Mouse (Mus musculus) midbrain, embryonic 12.5 days (tissue): ENCODE measurements around the gene Gnl2. TPM values are rescaled to one million over a fixed set of nuclear protein-coding genes. Genes with fewer than 3 reads are reported as not detected.

Experiments
- ATAC-seq: fragments of 200-750 bp; cut with Nextera tagmentation; 2 replicates; pipeline ENCODE4 v1.8.0; 2017; ENCODE audit warnings: low read depth, moderate TSS enrichment, moderate library complexity; ENCODE audit not compliant: low FRiP score
- H3K27ac ChIP-seq: fragments of 300-500 bp; sonication (generic); replicated peaks from 2 replicates; pipeline ENCODE4 v1.5.1; 2016; ENCODE audit warnings: mild to moderate bottlenecking
- H3K27me3 ChIP-seq: fragments of 300-500 bp; sonication (generic); 2 replicates; pipeline ENCODE4 v1.6.1; 2016; ENCODE audit warnings: mild to moderate bottlenecking
- H3K36me3 ChIP-seq: fragments of 300-500 bp; sonication (generic); 2 replicates; pipeline ENCODE4 v1.6.1; 2016
- H3K4me1 ChIP-seq: fragments of 300-500 bp; sonication (generic); 2 replicates; pipeline ENCODE4 v1.6.1; 2016
- H3K4me2 ChIP-seq: fragments of 300-500 bp; sonication (generic); replicated peaks from 2 replicates; pipeline ENCODE4 v1.6.1; 2016; ENCODE audit warnings: mild to moderate bottlenecking, moderate library complexity
- H3K4me3 ChIP-seq: fragments of 300-500 bp; sonication (generic); 2 replicates; pipeline ENCODE4 v1.5.1; 2016; ENCODE audit warnings: mild to moderate bottlenecking
- H3K9ac ChIP-seq: fragments of 300-500 bp; sonication (generic); replicated peaks from 2 replicates; pipeline ENCODE4 v1.6.1; 2016; ENCODE audit warnings: mild to moderate bottlenecking, moderate library complexity
- H3K9me3 ChIP-seq: fragments of 300-500 bp; sonication (generic); 2 replicates; pipeline ENCODE4 v1.6.1; 2016; ENCODE audit warnings: mild to moderate bottlenecking
- WGBS: fragments of 180-500 bp; shearing (Covaris S2); methylation state at CpG from one replicate; pipeline ENCODE4 v1.1.7; 2016; 5-methylcytosine and 5-hydroxymethylcytosine counted together
- polyA plus RNA-seq: library from polyadenylated mRNA; unstranded; fragments of >200 nt; fragmentation: Nextera tagmentation; extraction: Ambion mirVana; gene quantifications from 2 replicates; pipeline ENCODE4 v1.2.1, GENCODE M21; 2016

Gene Gnl2
- 99.1 and 104 TPM in 2 replicates for polyA plus RNA-seq

- Histone ChIP-seq H3K9me3 (no peaks in the 10 kb centered on the region), H3K27ac (no peak within 1 kb of the TSS), H3K9ac (no peak within 1 kb of the TSS; the same call in 1 of the 2 replicates), H3K4me2 (no peak within 1 kb of the TSS), H3K4me1 (no peaks in the 10 kb centered on the region), H3K4me3 (no peak within 1 kb of the TSS), H3K27me3 (peaks cover 7% of the 10 kb centered on the region; the same call in 1 of the 2 replicates), H3K36me3 (no peaks in the 10 kb centered on the region)
- ATAC-seq: no peak
- 85% methylated on average over 10 of the region's 10 CpGs for WGBS
Measured at GRCm38 (mm10) chr4:125015806-125016635, at the start of gene Gnl2. Gene Gnl2, plus strand, starts transcription at chr4:125016585.

- Histone ChIP-seq H3K27me3 (peaks cover 8% of the 10 kb centered on the region; the same call in 1 of the 2 replicates), H3K9ac (no peak overlapping the region), H3K36me3 (no peaks in the 10 kb centered on the region), H3K27ac (no peak overlapping the region), H3K4me1 (peaks cover 34% of the 10 kb centered on the region), H3K4me2 (no peak overlapping the region), H3K4me3 (no peak overlapping the region), H3K9me3 (no peaks in the 10 kb centered on the region)
- no peak for ATAC-seq
- WGBS: 45% methylated on average over 6 of the region's 6 CpGs
Measured at GRCm38 (mm10) chr4:124968711-124969110, 47.7 kb upstream of the Gnl2 start.

GRCm38 (mm10) chr4:124969219-124969848 lies 47.1 kb upstream of the Gnl2 start:
- WGBS: 72% methylated on average over 7 of the region's 7 CpGs
- Histone ChIP-seq H3K4me2 (no peak overlapping the region), H3K27me3 (peaks cover 8% of the 10 kb centered on the region; the same call in 1 of the 2 replicates), H3K4me1 (peaks cover 34% of the 10 kb centered on the region), H3K36me3 (no peaks in the 10 kb centered on the region), H3K9ac (no peak overlapping the region), H3K4me3 (no peak overlapping the region), H3K27ac (no peak overlapping the region), H3K9me3 (no peaks in the 10 kb centered on the region)
- no peak for ATAC-seq

GRCm38 (mm10) chr4:124970194-124970593 lies 46.2 kb upstream of the Gnl2 start:
- 74% methylated on average over 11 of the region's 11 CpGs for WGBS
- Histone ChIP-seq H3K9me3 (no peaks in the 10 kb centered on the region), H3K36me3 (no peaks in the 10 kb centered on the region), H3K4me1 (peaks cover 29% of the 10 kb centered on the region), H3K4me2 (no peak overlapping the region), H3K27ac (no peak overlapping the region), H3K4me3 (no peak overlapping the region), H3K27me3 (peaks cover 8% of the 10 kb centered on the region; the same call in 1 of the 2 replicates), H3K9ac (no peak overlapping the region)
- no peak for ATAC-seq

- ATAC-seq: no peak
- H3K9me3 ChIP-seq: no peaks in the 10 kb centered on the region
- H3K4me3 ChIP-seq: no peak overlapping the region
- WGBS: 28% methylated on average over 5 of the region's 5 CpGs
- H3K27me3 ChIP-seq: peaks cover 8% of the 10 kb centered on the region; the same call in 1 of the 2 replicates
- peaks cover 24% of the 10 kb centered on the region for H3K4me1 ChIP-seq
- no peak overlapping the region for H3K4me2 ChIP-seq
- no peak overlapping the region for H3K9ac ChIP-seq
- H3K27ac ChIP-seq: no peak overlapping the region
- no peaks in the 10 kb centered on the region for H3K36me3 ChIP-seq
Measured at GRCm38 (mm10) chr4:124970677-124971076, 45.7 kb upstream of the Gnl2 start.

GRCm38 (mm10) chr4:124971094-124971493 lies 45.3 kb upstream of the Gnl2 start:
- ATAC-seq: no peak

GRCm38 (mm10) chr4:124972316-124972715 lies 44.1 kb upstream of the Gnl2 start:
- WGBS: 69% methylated on average over 9 of the region's 9 CpGs
- ATAC-seq: no peak
- no peak overlapping the region for H3K9ac ChIP-seq
- peaks cover 19% of the 10 kb centered on the region for H3K4me1 ChIP-seq
- H3K9me3 ChIP-seq: no peaks in the 10 kb centered on the region
- H3K4me3 ChIP-seq: no peak overlapping the region
- H3K27me3 ChIP-seq: peaks cover 8% of the 10 kb centered on the region; the same call in 1 of the 2 replicates
- H3K36me3 ChIP-seq: no peaks in the 10 kb centered on the region
- H3K4me2 ChIP-seq: no peak overlapping the region
- H3K27ac ChIP-seq: no peak overlapping the region

More at GRCm38 (mm10) chr4:124971094-124971493, 45.3 kb upstream of the Gnl2 start:
- Histone ChIP-seq H3K27me3 (peaks cover 8% of the 10 kb centered on the region; the same call in 1 of the 2 replicates), H3K4me1 (peaks cover 20% of the 10 kb centered on the region), H3K4me2 (no peak overlapping the region), H3K9me3 (no peaks in the 10 kb centered on the region), H3K4me3 (no peak overlapping the region), H3K36me3 (no peaks in the 10 kb centered on the region), H3K9ac (no peak overlapping the region), H3K27ac (no peak overlapping the region)
- WGBS: 86% methylated on average over 8 of the region's 8 CpGs

GRCm38 (mm10) chr4:124973296-124973695 lies 43.1 kb upstream of the Gnl2 start:
- Histone ChIP-seq H3K9me3 (no peaks in the 10 kb centered on the region), H3K27ac (no peak overlapping the region), H3K4me2 (no peak overlapping the region), H3K27me3 (peaks cover 12% of the 10 kb centered on the region; the same call in 1 of the 2 replicates), H3K4me1 (peaks cover 16% of the 10 kb centered on the region), H3K4me3 (no peak overlapping the region), H3K36me3 (no peaks in the 10 kb centered on the region), H3K9ac (no peak overlapping the region)
- 80% methylated on average over 2 of the region's 2 CpGs for WGBS
- no peak for ATAC-seq

GRCm38 (mm10) chr4:124978201-124978600 lies 38.2 kb upstream of the Gnl2 start:
- Histone ChIP-seq H3K27ac (no peak overlapping the region), H3K36me3 (no peaks in the 10 kb centered on the region), H3K9ac (no peak overlapping the region), H3K4me1 (peaks cover 8% of the 10 kb centered on the region), H3K27me3 (peaks cover 26% of the 10 kb centered on the region), H3K4me3 (no peak overlapping the region), H3K4me2 (no peak overlapping the region), H3K9me3 (no peaks in the 10 kb centered on the region)
- 48% methylated on average over 5 of the region's 5 CpGs for WGBS
- ATAC-seq: no peak

GRCm38 (mm10) chr4:124983893-124984526 lies 32.4 kb upstream of the Gnl2 start:
- no peak for ATAC-seq
- Histone ChIP-seq H3K27ac (no peak overlapping the region), H3K36me3 (no peaks in the 10 kb centered on the region), H3K4me2 (no peak overlapping the region), H3K9me3 (no peaks in the 10 kb centered on the region), H3K4me1 (peaks cover 37% of the 10 kb centered on the region), H3K27me3 (peaks cover 81% of the 10 kb centered on the region), H3K9ac (no peak overlapping the region), H3K4me3 (no peak overlapping the region)
- WGBS: 18% methylated on average over 9 of the region's 9 CpGs

GRCm38 (mm10) chr4:124984871-124985670 lies 31.3 kb upstream of the Gnl2 start:
- peak overlapping the region; percentile 16; the same call in 1 of the 2 replicates for H3K4me2 ChIP-seq
- 8% methylated on average over 18 of the region's 18 CpGs for WGBS
- H3K9me3 ChIP-seq: no peaks in the 10 kb centered on the region
- H3K9ac ChIP-seq: no peak overlapping the region
- no peaks in the 10 kb centered on the region for H3K36me3 ChIP-seq
- 0 out of 2 replicates have a peak overlapping the region, but pooled peaks have one; percentile 46 for H3K4me3 ChIP-seq
- H3K27ac ChIP-seq: no peak overlapping the region
- H3K27me3 ChIP-seq: peaks cover 91% of the 10 kb centered on the region
- no peak for ATAC-seq
- peaks cover 40% of the 10 kb centered on the region for H3K4me1 ChIP-seq
